Mouse (Mus musculus): ENCODE data around the gene Gas8.
"Not testable (repeated sequence)": the region's sequence is repeated elsewhere in the genome, so short reads cannot be mapped to it uniquely, and the experiment has no call there.

Gene Gas8

DNA sequence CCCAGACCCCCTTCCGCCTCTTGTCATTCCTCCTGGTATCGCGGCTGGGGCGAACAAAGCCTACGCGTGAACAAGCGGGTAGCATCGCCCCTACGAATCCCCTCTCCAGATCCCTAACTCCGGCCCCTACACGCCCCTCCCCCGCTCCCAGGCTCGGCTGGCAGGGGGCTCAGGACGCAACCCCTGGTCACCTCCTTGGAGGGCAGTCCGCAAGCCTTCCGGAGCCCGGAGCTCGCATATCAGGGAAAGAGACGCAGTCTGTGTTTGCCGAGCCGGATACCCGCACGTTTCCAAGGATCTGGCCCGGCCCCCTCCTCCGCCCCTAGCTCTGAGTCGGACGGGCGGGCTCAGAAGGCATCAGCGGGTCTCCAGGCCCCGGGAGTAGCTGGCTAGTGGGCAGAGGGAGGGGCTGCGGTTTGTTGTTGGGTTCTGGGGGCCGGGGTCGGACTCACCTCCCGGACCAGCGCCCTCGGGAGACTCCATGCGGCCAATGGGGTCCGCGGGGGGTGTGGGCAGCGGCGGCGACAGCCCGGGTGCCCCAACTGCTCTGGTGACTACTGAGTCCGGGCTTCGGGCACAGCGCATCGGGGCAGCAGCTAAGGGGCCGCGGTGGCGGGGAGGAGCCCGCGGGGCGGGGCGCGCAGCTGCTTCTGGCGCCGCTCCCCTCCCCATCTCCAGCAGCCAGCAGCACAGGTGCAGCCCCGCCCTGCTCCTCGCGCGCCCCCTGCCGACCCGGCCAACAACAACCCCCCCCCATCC lies 3.7 kb upstream of the Gas8 start, which contains the start of gene Dbndd1:
TSS of gene Dbndd1 (minus strand) at position 683 of the 759 bp plus-strand sequence.
- no peak for DNase-seq (ENCODE audit: low read depth, low spot score)

- DNase-seq (ENCODE audit: low read depth, low spot score), result no peak
Observed at GRCm38 (mm10) chr8:123515540-123515897, 3.1 kb upstream of the Gas8 start.

DNA sequence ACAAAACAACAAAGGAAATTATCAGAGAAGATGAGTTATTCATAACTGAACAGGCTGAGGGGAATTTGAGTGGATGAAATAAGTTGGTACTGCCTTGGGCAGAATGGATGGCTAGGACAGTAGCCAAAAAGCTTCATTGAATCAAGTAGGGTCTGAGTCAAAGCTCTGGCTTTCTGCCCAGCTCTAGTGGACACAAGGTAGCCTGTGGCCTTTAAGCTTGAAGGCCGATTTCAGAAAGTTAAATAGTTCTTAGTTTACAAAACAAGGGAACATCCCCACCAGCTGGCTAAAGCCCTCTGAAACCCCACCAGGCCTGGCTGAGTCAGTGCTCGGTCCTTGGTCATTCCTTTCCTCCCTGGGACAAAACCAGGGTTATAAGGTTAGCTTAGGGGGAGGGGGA lies 2.0 kb upstream of the Gas8 start:
- DNase-seq (ENCODE audit: low read depth, low spot score), result no peak

DNA sequence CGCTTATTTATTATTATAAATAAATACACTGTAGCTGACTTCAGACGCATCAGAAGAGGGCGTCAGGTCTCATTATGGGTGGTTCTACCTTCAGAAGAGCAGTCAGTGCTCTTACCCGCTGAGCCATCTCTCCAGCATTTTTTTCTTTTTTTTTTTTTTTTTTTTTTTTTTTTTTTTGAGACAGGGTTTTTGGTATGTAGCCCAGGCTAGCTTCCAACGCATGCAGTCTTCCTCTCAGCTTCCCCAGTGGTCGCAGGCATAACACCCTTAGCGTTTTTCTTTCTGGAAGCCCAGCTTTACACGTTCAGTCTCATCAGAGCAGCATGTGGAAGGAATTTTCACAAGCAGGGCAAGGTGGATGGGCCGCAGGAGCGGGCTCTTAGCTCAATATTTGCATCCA lies 462 bp upstream of the Gas8 start:
- no peak for DNase-seq (ENCODE audit: low read depth, low spot score)

GRCm38 (mm10) chr8:123520048-123520447 lies 1.4 kb downstream of the Gas8 start:
- DNase-seq (ENCODE audit: low read depth, low spot score), result not testable (repeated sequence)

DNA sequence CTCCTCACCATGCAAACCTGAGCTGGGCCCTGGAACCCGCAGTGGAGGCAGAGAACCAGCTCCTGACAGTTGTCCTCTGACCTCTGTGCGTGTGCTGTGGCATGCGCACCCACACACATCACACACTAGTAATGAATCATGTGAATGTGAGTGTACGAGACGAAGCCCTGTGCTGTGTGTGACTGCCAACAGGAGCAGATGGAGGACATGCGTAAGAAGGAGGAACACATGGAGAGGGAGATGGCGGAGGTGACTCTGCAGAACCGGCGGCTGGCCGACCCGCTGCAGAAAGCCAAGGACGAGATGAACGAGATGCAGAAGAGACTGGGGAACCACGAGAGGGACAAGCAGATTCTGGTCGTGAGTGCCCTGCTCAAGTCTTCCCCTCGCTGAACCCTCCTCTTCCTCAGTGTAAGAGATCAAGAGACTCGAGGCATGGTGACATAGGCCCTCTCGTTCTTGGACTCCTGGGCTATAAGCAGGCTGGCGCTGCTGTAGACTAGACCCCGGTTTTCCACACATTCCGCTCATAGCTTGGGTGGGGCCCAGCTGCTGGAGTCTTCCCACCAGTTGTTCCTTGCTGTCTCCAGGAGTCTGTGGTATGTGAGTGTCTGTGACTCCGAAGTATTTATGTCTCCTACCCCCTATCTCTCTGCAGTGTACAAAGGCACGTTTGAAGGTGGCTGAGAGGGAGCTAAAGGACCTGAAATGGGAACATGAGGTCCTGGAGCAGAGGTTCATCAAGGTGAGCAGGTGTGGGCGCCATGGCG lies 9.3 kb downstream of the Gas8 start:
- no peak for DNase-seq (ENCODE audit: low read depth, low spot score)

DNA sequence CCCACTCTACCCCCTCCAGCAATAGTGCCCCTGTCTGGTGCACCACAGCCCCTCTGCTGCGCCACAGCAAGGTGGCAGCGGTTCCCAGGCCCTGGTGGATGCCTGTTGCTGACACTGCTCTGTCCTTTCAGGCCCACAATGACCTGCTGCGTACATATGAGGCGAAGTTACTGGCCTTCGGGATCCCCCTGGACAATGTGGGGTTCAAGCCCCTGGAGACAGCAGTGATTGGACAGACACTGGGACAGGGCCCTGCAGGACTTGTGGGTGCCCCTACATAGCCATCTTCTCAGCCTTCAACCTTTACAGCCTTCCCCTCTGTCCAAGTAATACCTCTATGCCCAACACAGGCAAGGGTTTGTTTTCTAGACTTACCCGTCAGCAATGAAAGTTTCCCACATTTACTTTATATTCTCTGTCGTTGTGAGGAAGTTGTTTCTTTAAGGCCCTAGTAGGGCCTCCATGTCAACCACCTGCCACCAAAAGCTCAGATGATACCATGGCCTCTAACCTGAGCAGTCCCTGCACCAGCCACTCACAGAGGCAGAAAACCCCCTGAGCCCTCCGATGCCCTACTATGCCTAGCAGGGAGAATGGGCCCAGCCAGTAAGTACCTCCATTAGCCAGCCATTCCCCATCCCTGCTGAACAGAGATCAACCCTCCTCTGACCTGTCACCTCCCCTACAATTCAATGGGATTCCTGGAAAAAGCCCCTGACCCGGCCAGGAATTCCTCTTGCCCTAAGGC lies 17.8 kb downstream of the Gas8 start:
- DNase-seq (ENCODE audit: low read depth, low spot score), result no peak

GRCm38 (mm10) chr8:123536990-123537380 lies 18.4 kb downstream of the Gas8 start:
- no peak for DNase-seq (ENCODE audit: low read depth, low spot score)

- not testable (repeated sequence) for DNase-seq (ENCODE audit: low read depth, low spot score)
Observed at GRCm38 (mm10) chr8:123537641-123538040, 19.0 kb downstream of the Gas8 start.

DNA sequence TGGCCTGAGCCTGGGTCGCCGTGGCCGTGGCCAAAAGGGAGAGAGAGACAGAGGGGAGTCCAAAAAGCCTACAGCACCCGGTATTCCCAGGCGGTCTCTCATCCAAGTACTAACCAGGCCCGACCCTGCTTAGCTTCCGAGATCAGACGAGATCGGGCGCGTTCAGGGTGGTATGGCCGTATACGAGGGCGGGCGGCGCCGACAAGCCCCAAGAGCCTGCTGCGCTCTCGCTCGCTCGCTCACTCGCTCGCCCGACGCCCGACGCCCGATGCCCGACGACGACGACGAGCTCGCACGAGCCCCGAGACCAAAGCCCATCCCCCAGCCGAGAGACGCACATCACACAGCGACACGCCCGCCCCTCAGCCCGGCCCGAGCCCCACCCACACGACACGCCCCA lies 45.6 kb downstream of the Gas8 start:
- DNase-seq (ENCODE audit: low read depth, low spot score), result not testable (repeated sequence)

GRCm38 (mm10) chr8:123575386-123575785 lies 56.8 kb downstream of the Gas8 start:
- DNase-seq (ENCODE audit: low read depth, low spot score), result not testable (repeated sequence)
